Comparison of ENCODE assay signal across 14 mouse cellular contexts in genomic region chr8:4730942-4731341, GRCm38 (mm10). TPM values are rescaled to one million over a fixed set of nuclear protein-coding genes. Genes with fewer than 3 reads are reported as not detected.
A peak's percentile ranks its signal among the peaks of the same experiment; 100 is the strongest.
DNase-seq lines count a peak whose midpoint lies in the region; TF ChIP-seq lines count a peak whose summit lies in the region.
"Had no signal": no experiment of that assay in that cellular context is flagged by ENCODE, and none has a peak within 500 bp of the region (broad histone marks: within the 10 kb centered on the region; RNA-seq: fewer than 3 reads in every experiment).

No protein-coding gene starts in this region.

- no peak for TF ChIP-seq POLR2A in cerebellum, adult 2 months (IDR thresholded peaks at IDR 0.05; ENCODE audit: borderline replicate concordance, insufficient read depth, low read length)

- H3K4me1 ChIP-seq in cerebellum, adult 2 months (ENCODE audit: control insufficient read depth, insufficient read depth, low read length) = no peaks in the 10 kb centered on the region
- H3K4me1 ChIP-seq: hindbrain, embryonic 12.5 days; liver, embryonic 13.5 days; megakaryocyte, embryonic 14.5 days; neural tube, embryonic 12.5 days had no signal

- no peak overlapping the region for H3K27ac ChIP-seq in cerebellum, adult 2 months (ENCODE audit: insufficient read depth, low read length)
- no peak overlapping the region for H3K27ac ChIP-seq in layer of hippocampus, adult 2 months
- H3K27ac ChIP-seq: hindbrain, embryonic 12.5 days; liver, embryonic 13.5 days; neural tube, embryonic 12.5 days had no signal

- 55% methylated on average over 1 of the region's 1 CpGs for WGBS in cerebellum, adult 2 months

- no peak for DNase-seq in cerebellum, adult 2 months
- DNase-seq in cerebellum, adult 11-12 months = no peak
- DNase-seq in thymus, postnatal 4 days = peak; percentile 37
- no peak for DNase-seq in thymus, postnatal 0 days (ENCODE audit: low spot score)
- peak; percentile 3 for DNase-seq in c-Kit-positive CD71-negative TER-119-negative erythroid progenitor cells, embryonic 14.5 days (ENCODE audit: low read depth)
- no peak for DNase-seq in cerebellum, adult 9-11 months
- DNase-seq in layer of hippocampus, adult 2 months (ENCODE audit: low spot score in 2 of 2) = no peak
- DNase-seq in gastrocnemius, postnatal 4 days (ENCODE audit: low spot score in 2 of 2) = no peak
- DNase-seq: heart, adult 11 months; kidney, adult 9 months; liver, embryonic 13.5 days had no signal

- H3K4me3 ChIP-seq in cerebellum, adult 2 months (replicated peaks; ENCODE audit: insufficient read depth, low read depth, low read length) = no peak overlapping the region
- no peak overlapping the region for H3K4me3 ChIP-seq in layer of hippocampus, adult 2 months
- H3K4me3 ChIP-seq: hindbrain, embryonic 12.5 days; liver, embryonic 13.5 days; megakaryocyte, embryonic 14.5 days; neural tube, embryonic 12.5 days had no signal

- H3K27me3 ChIP-seq in cerebellum, adult 2 months (ENCODE audit: control insufficient read depth, insufficient read depth, low read length) = no peaks in the 10 kb centered on the region
- H3K27me3 ChIP-seq: hindbrain, embryonic 12.5 days; liver, embryonic 13.5 days; megakaryocyte, embryonic 14.5 days; neural tube, embryonic 12.5 days had no signal

- 0 out of 2 replicates have a peak, but pooled peaks have one; percentile 6 for TF ChIP-seq CTCF in cerebellum, adult 2 months (IDR thresholded peaks at IDR 0.05; ENCODE audit: borderline replicate concordance, insufficient read depth, low read depth, low read length)
- TF ChIP-seq CTCF in layer of hippocampus, adult 2 months (conservative IDR thresholded peaks at IDR 0.05) = no peak

RNA-seq across cellular contexts. Expression of gene Shcbp1, which starts 48.4 kb away (rescaled TPM):
- polyA plus RNA-seq in cerebellum, adult 2 months (2012; rRNA removed) = 0.51 and 1.4 TPM in 2 replicates
- 66.9 and 69.9 TPM in 2 replicates for polyA plus RNA-seq in thymus, postnatal 0 days (2015; fragmentation: Nextera tagmentation; extraction: Ambion mirVana)
- total RNA-seq in layer of hippocampus, adult 2 months (2021) = 1 to 10 TPM in 1 of 2 experiments, under 1 TPM in 1; 0.83 to 1.3 TPM
- 10 to 100 TPM in 1 of 2 experiments, 1 to 10 TPM in 1; 10.0 to 10.4 TPM for total RNA-seq in gastrocnemius, postnatal 4 days (2021)

Comparison
In these comparisons a context has a peak if more than half of its experiments do, and no peak if none do; other contexts are left out.
1. DNase-seq: peak in thymus, postnatal 4 days (single experiment) and c-Kit-positive CD71-negative TER-119-negative erythroid progenitor cells, embryonic 14.5 days (single experiment); none in cerebellum, adult 2 months (0 of 2), cerebellum, adult 11-12 months (single experiment), thymus, postnatal 0 days (single experiment), cerebellum, adult 9-11 months (single experiment), layer of hippocampus, adult 2 months (0 of 2) and gastrocnemius, postnatal 4 days (0 of 2).
2. RNA of gene Shcbp1, which starts 48.4 kb away (total RNA-seq): 10.0 to 10.4 TPM in gastrocnemius, postnatal 4 days; 0.83 to 1.3 TPM in layer of hippocampus, adult 2 months; every median in the first group is over 4 times any median in the second.